Mouse (Mus musculus) mesoderm, embryonic 11.5 days (tissue): ENCODE measurements around the gene Cypt3.

ENCODE experiments used
- DNase-seq: peaks from one replicate; pipeline ENCODE4 v3.0.0-alpha.2; 2012; ENCODE audit warnings: low read depth, low spot score

The Cypt3 gene

GRCm38 (mm10) chrX:153558293-153558692 lies at the start of gene Cypt3:
Gene Cypt3 (plus strand): TSS chrX:153558593.
- no peak for DNase-seq

- DNase-seq: no peak
These were observed 42.9 kb upstream of the Cypt3 start for GRCm38 (mm10) chrX:153515491-153515890.

- peak; percentile 14 for DNase-seq
These were observed 30.0 kb upstream of the Cypt3 start for GRCm38 (mm10) chrX:153528399-153528798.

DNA sequence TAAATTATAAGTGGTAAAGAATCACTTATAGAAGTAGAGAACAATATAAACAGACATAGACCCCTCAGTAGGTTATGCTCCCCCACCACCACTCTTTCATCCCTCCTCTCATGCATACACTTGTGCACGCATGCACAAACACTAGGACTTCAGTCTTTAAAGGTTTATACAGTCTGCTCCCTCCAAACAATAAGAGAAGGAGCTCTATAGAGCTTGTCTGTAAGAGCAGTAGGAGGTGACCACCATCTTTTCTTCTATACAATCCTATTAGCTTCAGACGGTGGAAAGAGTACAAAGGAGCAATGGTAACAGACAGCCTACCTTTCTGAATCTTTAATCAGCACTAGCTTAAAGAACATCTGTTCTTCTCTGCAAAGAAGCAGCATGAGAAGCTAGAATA lies 1.8 kb upstream of the Cypt3 start:
- DNase-seq: no peak

- DNase-seq: no peak
These were observed 6.3 kb downstream of the Cypt3 start for GRCm38 (mm10) chrX:153564650-153565049.

DNA sequence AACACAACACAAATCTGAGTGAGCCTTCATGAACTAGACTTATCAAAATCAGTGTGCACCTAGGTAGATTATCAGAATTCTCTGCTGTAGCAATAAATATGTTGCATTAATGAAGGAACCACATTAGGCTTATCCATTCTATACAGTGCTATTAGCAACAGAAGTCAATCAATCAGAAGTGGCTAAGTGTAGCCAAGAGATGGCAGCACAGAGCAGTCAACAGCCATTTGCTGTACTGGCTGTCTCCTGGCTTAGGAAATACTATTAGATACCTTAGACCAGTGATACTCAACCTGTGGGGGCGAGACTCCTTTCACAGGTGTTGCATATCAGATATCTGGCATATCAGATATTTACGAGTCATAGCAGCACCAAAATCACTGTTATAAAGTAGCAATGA lies 41.2 kb downstream of the Cypt3 start:
- DNase-seq: no peak
